Mouse (Mus musculus) kidney, adult 18-20 months (tissue): Measurements from ENCODE around the gene Myo1d.

Experiments used
- DNase-seq: peaks from one replicate; pipeline ENCODE4 v3.0.0; 2021

Myo1d gene

DNA sequence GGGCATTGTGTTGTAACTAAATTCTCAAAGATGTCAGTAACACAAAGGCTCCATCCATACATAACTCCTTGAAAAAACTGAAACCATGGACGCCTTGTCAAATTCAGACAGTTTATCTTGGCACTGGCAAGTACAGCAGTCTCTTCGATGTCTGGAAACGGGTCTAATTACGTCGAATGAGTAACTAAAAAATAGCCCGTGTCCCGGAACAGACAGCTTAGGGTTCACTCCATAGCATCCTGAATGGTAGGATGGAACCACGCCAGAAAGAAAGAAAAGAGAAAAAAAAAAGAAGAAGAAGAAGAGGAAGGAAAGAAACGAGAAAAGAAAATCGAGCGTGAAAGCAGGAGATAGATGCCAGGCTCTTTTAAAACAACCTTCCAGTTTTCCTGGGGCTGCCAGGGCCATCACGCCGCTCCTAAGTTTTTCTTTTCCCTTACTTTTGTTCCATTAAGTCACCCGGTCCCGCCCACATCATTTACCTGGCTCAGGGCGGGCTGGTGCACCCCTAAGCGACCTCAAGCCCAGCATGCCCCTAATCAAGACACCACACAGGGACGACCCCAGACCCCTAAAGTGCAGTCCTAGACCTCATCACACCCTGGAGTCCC, 804 bp downstream of the Myo1d start:
- DNase-seq: no peak

DNA sequence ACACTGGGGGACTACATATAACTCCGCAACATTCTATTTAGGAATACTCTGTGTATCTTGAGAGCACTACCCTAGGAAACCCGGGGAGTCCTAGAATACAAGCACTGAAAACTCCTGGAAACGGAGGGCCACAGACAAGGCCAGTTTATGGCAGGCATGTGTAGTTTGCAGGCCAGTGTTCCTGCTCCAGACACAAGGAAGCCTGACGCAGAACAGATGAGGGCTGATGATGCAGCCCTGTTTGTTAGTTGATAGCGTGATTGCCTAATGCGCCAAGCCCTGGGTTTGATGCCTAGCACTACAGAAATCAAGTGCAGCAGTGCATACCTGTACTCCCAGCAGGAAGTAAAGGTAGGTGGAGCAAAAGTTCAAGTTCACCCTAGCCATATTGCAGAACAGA, 1.7 kb downstream of the Myo1d start:
- DNase-seq: no peak

DNA sequence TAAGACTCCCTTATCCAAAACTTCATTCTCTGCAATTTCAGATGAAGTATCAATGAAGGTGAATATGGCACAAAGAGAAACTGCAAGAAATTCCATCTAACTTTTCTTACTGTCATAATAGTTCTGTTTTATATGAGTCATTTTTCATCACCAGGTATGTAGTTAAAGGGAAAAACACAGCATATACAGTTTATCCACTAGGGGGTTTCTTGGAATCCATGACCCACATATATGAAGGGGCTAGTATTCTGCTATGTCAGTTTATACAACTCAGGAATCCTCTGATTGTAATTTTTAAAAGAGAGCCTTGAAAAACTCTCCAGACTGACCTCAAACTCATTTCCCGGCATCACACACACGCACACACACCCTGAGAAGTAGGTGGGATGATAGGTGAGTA, 2.1 kb downstream of the Myo1d start:
- no peak for DNase-seq

DNA sequence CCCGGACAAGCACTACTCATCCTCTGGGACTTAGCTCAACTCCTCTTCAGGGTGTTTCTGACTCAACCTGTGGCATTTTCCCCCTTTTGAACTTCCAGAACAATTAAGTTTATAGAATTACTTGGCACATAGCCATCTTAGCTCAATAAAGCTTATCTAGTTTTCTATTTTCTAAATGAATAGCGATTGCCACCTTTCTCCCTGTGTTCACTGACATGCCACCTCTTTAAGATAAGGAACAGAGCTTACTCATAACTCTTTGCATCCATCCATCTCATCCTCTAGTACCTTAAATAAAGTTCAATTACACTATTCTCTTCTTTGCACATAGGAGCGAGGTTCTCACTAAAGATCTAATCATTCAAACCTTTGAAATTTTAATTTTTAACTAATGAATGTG, 4.3 kb downstream of the Myo1d start:
- DNase-seq: no peak

DNA sequence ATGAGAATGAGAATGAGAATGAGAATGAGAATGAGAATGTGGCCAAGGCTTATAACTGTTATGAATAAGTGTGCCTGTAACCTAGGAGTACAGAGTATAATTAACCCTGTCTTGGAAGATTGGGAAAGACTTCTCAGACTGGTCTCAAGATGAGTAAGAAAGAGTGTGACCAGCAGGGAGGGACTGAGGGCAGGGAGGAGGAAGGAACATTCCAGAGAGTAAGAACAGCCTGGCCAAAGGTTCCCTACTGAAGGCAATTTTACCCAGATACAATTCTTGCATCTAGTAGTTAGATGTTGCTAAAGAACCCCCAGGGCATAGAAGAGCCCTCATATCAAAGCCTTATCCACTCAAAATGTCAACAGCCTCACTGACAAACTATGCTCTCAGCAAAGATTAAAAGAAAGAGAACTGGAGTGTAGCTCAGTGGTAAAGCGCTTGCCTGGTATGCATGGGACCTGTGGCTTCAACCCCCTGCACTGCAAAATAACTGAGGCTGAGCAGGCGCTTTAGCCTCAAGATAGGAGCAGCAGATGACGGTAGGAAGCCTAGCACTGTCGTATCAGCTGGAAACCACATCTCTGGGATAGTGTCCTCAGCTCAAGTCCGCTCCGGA, 7.1 kb downstream of the Myo1d start:
- DNase-seq: no peak

DNA sequence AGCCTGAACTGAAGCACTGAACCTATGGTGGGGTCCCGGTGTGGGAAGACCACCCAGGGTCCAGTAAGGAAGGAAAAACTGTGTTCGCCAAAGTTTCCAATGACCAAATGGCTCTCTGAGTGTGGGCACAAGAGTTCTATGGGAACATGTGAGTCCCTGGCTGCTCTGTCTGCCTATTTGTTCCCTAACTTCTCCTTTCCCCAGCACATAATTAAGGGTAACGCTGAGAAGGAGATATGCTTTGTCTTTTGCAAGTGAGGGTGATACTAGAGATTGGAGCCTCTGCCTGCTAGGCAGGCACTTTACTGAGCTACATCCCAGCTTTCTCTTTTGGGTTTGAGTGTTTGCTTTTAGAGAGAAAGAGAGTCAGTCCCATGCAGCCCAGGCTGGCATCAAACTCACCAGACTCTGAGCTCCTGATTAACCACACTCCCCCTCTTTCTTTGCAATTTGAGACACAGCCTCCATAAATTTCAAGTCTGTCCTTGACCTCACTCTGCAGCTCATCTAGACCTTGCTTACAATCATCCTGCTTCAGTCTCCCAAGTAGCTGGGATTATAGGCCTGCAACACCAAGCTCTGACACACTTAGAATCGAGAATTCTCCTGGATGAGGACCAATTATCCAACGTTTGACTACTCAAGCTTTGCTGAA, 8.1 kb downstream of the Myo1d start:
- no peak for DNase-seq

DNA sequence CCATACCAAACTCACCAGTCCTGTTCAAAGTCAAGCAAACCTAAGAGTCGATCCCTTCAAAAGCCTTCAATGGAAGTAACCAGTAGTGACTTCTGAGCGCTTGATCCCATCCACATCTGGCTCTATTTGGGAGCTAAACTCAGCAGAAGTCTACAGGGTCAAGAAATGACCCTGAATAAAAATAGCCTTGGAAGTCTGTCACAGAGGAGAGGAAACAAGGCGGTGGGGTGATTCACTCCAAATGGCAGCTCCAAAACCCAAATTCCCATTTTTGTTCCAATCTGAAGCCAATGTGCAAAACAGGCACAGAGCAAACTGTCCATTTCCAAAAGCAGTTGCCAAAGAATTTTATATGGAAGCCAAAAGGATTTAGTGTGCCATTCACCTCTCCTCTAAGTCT, 8.6 kb downstream of the Myo1d start:
- DNase-seq: no peak

DNA sequence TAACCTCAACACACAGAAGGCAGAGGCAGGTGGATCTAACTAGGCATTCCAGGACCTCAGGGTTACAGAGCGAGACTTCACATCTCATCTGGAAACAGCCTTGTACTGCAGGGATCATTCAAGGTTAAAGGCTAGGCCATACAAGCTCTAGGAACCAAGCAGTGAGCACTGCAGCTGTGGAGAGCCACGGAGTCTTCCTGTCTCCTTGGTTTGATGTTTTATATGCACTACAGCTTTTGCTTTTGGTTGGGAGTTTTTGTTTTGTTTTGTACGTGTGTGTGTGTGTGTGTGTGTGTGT, 12.6 kb downstream of the Myo1d start:
- DNase-seq: no peak

DNA sequence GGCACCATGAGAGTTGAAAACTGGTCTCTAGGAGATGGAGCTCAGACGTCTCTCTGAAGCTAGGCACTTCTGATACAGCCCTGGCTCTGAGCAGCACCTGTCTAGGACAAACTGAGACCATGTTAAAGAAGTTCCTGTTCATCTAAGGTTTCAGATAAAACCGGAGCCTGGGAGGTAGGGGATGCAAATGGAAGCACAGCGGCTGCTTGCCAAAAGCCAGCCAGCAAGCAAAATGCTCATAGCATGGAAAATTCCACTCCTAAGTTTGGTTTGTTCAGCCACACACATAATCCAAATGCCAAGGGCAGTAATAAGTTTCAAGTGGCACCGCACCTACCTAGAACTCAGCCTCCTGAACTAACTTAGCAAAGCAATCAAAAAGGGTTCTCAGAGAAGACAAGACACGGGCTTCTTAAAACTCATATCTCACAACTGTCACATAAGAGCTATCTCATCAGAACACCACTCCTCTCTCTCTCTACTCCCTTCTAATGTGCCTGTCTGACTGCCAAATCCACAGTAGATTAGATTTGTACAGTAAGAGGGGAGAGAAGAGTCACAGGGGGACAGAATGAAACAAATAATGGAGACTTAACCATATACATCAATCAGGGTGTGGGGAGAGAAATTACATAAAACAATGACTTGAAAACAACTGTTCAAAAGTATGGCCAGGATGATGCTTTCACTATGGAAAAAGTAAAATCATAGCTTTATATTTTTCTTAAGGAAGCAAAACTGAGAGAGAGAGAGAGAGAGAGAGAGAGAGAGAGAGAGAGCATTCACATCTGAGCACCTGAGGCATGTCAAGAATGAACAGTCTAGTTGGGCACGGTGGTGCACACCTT, 13.1 kb downstream of the Myo1d start:
- DNase-seq: peak; percentile 64

DNA sequence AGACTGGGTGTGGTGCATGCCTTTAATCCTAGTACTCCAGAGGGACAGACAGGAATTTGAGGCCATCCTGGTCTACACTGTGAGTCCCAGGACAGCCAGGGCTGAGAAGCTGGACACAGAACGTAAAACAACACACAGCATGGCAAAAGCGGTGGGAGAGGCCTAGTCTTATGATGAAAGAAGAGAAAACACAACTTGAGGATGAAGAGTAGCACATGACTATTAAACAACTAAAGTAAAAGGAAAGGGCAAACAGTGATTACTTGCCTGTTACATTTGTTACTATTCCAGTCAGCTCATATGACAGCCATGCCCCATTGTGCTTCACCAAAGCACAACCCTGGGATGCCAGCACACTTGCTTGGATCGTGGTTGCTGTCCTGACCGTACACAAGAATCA, 13.8 kb downstream of the Myo1d start:
- no peak for DNase-seq

DNA sequence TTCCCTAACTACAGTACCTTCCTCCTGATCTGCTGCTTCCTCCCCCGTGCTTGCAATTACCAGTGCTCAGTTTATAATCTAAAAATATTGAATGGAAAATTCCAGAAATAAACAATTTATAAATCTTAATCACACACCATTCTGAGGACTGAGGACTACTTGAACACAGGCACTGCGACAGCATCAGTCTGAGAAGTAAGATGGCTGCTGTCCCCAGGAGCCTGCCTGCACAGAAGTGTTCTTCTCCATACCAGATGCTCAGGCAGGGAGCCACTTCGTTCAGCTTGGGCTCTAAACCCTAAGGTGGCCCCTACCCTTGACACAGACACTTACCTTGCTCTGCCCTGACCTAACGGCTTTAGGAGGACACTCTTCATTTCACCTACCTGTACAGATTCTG, 17.8 kb downstream of the Myo1d start:
- no peak for DNase-seq

DNA sequence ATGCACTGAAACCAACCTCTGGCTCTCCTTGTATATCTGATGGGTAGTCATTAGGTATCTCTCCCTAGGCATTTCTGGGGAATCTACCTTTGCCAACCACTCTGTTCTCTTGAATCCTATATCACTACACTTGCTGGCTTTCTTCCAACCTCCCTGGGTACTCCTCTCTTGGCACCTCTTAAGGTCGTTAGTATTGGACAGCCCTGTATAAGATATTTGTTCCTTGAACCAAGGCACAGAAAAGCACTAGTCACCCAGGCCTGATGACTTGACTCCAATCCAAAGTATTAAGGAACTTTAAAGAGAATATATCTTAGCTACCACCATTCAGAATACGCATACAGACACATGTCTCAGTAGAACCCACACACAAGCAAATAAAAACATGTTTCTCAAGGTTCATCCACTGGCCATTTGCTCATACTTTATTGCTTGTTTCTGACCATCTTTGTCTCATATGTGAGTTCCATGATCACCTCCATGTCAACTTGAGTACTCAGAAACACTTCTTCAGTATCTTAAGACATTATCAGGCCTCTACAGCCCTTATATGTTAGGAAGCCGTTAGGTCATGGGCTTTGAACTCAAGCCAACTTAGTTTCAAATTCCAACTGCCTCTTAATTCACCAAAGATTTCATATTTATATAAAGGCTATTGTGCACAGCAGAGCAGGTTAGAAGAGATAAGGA, 18.4 kb downstream of the Myo1d start:
- DNase-seq: no peak

DNA sequence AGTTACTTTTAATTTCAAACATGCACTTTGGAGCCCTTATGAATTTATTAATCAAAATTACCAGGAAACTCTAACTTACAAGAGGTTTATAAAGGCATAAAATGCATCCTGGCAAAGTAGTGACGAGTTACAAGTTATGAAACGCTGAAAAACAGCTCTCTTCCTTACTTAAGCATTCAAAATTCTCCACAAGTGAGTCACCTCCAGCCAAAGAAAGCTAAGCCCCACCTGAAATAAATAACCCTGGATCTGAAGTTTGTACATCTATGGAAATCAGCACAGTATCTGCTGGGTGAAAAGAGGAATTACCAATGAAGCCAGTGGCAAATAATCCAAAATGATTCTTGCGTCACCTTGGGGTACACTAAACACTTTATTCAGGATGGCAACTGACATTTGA, 20.8 kb downstream of the Myo1d start:
- no peak for DNase-seq

DNA sequence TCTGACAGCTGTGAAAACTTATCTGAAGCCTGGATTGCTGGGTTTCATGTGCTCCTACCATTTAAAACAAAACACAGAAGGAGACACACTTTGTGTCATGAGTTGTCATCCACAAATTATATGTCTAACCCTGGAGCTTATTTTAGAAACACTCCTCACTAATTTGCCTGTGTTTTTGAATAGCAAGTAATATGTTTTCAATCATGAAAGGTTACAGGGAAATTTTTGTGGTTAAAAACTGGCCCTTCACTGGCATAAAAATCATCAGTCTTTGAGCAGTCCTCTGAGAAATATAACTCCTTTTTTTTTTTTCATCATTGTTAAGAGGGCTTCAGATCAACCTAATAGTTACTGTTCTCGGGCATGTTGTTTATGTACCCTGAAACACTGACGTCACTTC, 25.6 kb downstream of the Myo1d start:
- DNase-seq: no peak

DNA sequence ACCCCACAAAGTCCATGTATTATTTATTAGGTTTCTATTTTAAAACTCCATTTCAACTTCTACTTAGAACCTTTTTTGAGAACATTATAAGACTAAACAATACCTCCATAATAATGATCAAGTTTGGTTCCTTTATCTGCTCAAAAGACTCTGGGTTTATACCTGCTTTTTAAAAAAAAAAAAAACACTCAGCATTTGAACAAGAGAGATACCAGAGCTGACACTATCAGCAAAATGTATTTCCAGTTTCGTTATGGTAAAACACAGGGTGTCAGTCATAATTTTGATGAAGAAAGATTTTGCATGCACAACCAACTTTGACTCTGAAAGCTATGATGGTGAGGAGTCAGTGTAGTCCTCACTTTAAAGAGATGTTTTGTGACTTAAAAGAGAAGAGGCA, 28.7 kb downstream of the Myo1d start:
- DNase-seq: no peak

DNA sequence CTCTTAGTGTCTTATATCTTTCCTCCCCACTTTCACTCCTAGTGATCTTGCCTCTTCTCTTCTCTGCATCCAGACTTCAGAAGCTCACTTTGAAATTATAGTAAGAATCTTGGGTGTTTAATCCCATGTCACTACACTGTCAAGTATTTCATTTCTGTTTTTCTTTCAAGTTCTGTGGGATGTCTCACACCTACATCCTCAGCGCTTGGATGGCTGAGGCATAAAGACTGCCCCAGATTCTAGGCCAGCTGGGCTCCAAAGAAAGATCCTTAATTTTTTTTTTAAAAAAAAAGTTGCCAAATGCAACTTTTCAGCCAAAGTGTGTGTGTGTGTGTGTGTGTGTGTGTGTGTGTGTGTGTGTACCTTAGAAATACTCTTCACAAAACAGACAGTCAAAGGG, 30.6 kb downstream of the Myo1d start:
- DNase-seq: no peak

DNA sequence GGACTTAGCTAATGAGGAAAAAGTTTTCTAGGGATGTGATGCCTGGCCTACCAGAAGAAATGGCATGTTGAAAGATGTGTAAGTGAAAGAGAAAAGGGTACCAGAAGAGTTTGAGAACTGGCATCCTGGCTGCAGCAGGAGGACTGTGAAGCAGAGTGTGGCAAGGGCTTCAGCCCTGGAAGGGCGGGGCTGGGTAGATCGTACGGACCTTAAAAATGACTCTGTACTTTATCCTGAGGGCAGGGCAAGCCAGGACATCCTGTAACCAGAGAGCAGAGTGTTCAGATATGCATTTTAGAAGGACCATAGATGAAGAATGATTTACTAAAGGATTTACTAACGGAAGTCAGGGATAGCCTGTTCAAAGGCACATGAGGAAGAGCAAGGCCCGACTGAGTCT, 34.4 kb downstream of the Myo1d start:
- no peak for DNase-seq

DNA sequence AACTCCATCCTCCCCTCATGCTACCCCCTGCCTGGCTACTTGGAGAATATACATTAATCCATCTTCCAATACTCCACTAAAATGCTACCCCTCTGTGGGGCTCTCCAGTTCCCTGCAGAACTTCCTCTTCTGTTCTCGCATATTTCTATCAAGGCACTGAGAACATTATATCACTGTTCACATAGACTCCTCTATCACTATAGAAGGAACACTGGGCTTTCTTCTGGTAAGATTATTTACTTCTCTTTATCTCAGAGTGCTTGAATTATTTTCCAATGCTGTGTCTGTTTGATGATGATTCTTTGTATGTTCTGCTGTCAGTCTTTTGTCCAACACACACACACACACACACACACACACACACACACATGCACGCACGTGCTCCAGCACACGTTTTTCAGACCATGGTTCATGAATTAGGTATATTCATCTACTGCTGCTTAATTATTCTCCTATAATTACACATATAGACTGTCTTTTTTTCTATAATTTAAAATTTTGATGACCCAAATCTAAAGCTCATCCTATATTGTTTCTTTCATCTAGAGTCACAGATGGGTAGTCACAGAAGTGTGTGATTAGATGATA, 35.9 kb downstream of the Myo1d start:
- DNase-seq: no peak

DNA sequence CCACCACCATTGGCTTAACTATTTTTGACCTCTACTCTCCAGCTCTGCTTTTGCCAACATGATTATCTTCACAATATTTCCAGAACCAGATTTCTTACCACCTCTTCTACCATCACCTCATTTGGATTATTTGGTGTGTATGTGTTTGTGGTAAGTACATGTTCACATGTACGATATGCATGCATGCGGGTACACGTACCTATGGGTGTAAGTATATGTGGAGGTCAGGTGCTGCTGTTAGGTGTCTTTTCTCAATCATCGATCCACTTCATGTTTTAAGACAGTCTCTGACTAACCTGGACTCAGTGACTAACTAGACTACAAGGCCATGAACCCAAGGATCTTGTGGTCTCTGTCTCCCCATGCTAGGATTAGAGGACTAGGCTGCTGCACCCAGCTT, 37.4 kb downstream of the Myo1d start:
- no peak for DNase-seq

DNA sequence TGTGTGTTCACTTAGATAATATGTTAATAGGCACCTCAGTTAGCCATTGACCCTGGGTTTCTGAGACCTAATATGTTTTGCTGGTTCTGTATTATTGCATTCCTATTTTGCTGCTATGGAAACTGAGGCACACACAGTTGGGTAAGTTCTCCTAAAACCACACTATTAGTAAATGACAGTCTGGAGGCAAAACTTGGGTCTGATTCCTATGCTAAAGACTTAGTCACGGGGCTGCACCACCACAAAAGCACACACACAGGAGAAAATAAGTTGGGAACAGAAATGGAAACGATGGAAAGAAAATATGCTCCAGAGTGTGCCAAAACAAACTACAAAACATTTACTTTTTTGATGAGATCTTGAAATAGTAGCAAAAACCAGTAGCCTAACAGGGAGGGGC, 45.1 kb downstream of the Myo1d start:
- no peak for DNase-seq

DNA sequence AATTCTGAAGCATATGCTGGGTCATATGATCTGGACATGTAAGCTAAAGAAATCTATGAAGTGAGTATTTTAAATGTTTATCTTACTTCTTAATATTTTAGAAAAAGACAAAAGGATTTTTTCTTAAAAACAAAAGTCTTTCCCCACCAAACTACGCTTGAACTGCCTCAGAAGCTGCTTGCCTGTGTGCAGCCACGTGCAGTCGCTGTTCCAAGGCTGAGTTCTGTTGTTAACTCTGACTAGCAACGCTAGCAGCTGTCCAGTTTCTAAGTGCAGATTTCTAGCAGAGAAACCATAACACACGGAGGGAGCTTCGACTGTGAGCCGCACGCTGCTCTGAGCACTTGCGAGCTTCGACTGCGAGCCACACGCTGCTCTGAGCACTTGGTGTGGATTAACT, 55.1 kb downstream of the Myo1d start:
- no peak for DNase-seq

DNA sequence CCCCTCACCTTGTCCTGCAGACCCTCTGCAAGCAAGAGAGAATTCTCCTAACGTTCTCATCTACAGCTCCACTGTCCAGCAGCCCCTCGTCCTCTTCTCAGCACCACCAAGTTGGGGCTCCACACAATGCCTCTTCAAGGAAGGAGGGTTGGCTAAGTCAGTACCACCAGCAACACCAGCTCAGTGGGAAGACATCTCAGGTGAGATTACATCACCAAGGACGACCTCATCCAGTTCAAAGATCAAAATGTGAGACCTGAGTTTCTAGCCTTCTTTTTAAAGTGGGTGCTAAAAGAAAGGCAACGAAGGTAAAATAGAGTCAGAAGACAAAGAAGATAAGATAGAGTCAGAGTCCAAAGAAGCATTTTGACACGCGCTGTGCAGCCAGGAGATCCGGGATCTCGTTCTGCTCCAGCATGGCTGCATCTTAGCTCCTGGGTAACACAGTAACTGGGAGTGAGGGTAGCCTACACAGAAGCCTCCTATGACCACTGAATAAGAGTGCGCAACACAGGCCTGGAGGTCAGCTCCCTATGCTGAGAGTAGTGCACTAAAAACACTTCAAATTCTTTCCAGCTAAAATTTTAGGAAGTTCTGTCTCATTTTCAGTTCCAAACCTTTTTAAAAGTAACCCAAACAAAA, 56.3 kb downstream of the Myo1d start:
- DNase-seq: no peak

DNA sequence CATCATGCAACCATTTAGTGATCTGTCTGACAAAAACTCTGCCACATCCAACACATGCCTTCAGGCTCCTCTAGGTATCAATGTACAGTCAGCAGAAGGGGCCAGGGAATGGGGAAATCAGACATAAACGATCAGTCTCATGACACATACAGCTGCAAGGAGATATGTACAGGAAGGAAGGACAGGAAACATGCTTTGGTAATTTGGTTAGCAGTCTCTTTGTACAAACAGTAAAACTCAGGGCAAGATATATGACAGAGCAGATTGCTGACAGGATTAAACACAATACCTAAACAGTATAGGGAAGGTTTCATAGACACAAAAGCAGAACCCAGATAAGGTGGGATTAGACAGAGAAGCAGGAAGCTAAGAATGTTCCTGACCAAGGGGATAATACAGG, 60.8 kb downstream of the Myo1d start:
- no peak for DNase-seq
